17 mouse cellular contexts compared by ENCODE assay signal in genomic region chrX:99246704-99247103, GRCm38 (mm10).
DNase-seq lines count a peak whose midpoint lies in the region.
"Had no signal": no experiment of that assay in that cellular context is flagged by ENCODE, and none has a peak within 500 bp of the region (broad histone marks: within the 10 kb centered on the region; RNA-seq: fewer than 3 reads in every experiment).

No protein-coding gene starts in this region.

- peak; percentile 49 for DNase-seq in brain, adult 2 months (ENCODE audit: low read depth, low spot score)
- peak; percentile 22 for DNase-seq in cerebellum, adult 11 months
- DNase-seq in cerebellum, adult 9-10 months: peak; percentile 47
- DNase-seq in cerebellum, postnatal 36 days: peak; percentile 21 to 28
- no peak for DNase-seq in adrenal gland, adult 2 months
- DNase-seq in urinary bladder, postnatal 10 days (ENCODE audit: low spot score): no peak
- DNase-seq: adrenal gland, adult 8-10 months; B cell, adult 2 months; kidney, adult 2 months; kidney, postnatal 36 days; liver, embryonic 13.5 days; lung, adult 2 months; lung, postnatal 10 days; midbrain, embryonic 14.5 days; right cerebral cortex, adult 18-20 months; thymus, adult 2 months; thymus, postnatal 4 days had no signal

Comparison
In these comparisons a context has a peak if more than half of its experiments do, and no peak if none do; other contexts are left out.
1. DNase-seq: peak in brain, adult 2 months (single experiment), cerebellum, adult 11 months (single experiment), cerebellum, adult 9-10 months (single experiment) and cerebellum, postnatal 36 days (2 of 2); none in adrenal gland, adult 2 months (single experiment) and urinary bladder, postnatal 10 days (single experiment).